In the genomic region with DNA sequence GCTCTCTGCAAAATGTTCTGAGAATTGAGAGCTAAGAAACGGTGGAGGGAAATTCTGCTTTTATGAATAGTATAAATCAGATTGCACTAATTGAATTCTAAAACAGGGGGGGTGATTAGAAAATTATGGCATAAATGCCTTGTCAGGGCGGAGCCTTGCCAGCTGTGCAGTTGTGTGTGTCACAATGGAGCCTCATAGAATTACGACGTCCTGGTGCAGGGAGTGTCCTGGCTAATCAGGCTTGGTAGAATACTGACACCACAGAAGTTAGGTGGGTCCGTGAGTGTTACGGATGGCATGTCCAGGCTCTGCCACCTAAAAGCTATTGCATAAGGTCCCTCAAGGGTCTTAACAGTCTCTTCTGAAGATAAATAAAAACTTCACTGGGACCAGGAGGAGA, we compare ENCODE assay signal across 18 mouse cellular contexts.
"Had no signal": no experiment of that assay in that cellular context is flagged by ENCODE, and none has a peak within 500 bp of the region (broad histone marks: within the 10 kb centered on the region; RNA-seq: fewer than 3 reads in every experiment).

No protein-coding gene starts in this region.

- DNase-seq: kidney, postnatal 36 days; left cerebral cortex, postnatal 4 days; liver, postnatal 0 days; lung, embryonic 14.5 days; retina, postnatal 1 day; right cerebral cortex, postnatal 25 days; spleen, adult 18-20 months; thymus, adult 18-20 months; thymus, postnatal 36 days had no signal

- H3K4me2 ChIP-seq: limb, embryonic 12.5 days; limb, embryonic 15.5 days; liver, embryonic 11.5 days; lung, embryonic 14.5 days; midbrain, embryonic 12.5 days; midbrain, embryonic 15.5 days had no signal

- H3K27ac ChIP-seq: limb, embryonic 12.5 days; limb, embryonic 15.5 days; liver, embryonic 14.5 days; macrophage; midbrain, embryonic 12.5 days; midbrain, embryonic 15.5 days had no signal

- H3K9me3 ChIP-seq: limb, embryonic 12.5 days; limb, embryonic 15.5 days; midbrain, embryonic 12.5 days; midbrain, embryonic 15.5 days had no signal

- H3K27me3 ChIP-seq: limb, embryonic 12.5 days; limb, embryonic 15.5 days; midbrain, embryonic 12.5 days; midbrain, embryonic 15.5 days had no signal

- H3K9ac ChIP-seq: limb, embryonic 12.5 days; limb, embryonic 15.5 days; liver, embryonic 14.5 days; liver, postnatal 0 days; lung, embryonic 14.5 days; midbrain, embryonic 12.5 days; midbrain, embryonic 15.5 days had no signal

- H3K36me3 ChIP-seq: limb, embryonic 12.5 days; limb, embryonic 15.5 days; midbrain, embryonic 12.5 days; midbrain, embryonic 15.5 days had no signal

- ATAC-seq: intestine, postnatal 0 days; liver, postnatal 0 days; lung, postnatal 0 days; midbrain, embryonic 15.5 days had no signal

- H3K4me1 ChIP-seq: midbrain, embryonic 15.5 days had no signal

- H3K4me3 ChIP-seq: limb, embryonic 12.5 days; limb, embryonic 15.5 days; midbrain, embryonic 12.5 days; midbrain, embryonic 15.5 days had no signal
